Mouse (Mus musculus): Measurements from ENCODE around the gene Angptl7. TPM values are rescaled to one million over a fixed set of nuclear protein-coding genes. Genes with fewer than 3 reads are reported as not detected.

The Angptl7 gene
- polyA plus RNA-seq, 1 experiment from 2014 or later: 0.21 TPM

DNA sequence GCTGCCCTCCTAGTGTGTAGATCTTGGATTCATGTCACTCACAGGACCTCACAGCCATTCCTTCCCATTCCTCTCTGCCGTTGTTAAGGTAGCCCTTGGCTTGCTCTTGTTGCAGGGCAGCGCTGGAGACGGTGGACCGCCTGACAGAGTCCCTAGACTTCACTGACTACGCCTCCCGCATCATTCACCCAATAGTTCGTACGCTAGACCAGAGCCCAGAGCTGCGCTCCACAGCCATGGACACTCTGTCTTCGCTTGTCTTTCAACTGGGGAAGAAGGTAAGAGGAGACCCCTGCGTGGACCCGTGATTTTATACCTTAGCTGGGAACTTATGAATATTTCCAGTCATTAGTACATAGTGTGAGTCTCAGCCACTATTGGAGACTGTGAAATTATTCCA lies 15.7 kb downstream of the Angptl7 start:
- Histone ChIP-seq H3K4me3 (no peak overlapping the region), H3K9me3 (replicated peaks) (no peaks in the 10 kb centered on the region), H3K4me1 (no peaks in the 10 kb centered on the region), H3K36me3 (peaks cover 100% of the 10 kb centered on the region), H3K27ac (replicated peaks) (no peak overlapping the region), H3K27me3 (ENCODE audit: low read depth, poor library complexity, severe bottlenecking) (no peaks in the 10 kb centered on the region)
- DNase-seq (ENCODE audit: low spot score): no peak
- WGBS: 95% methylated on average over 12 of the region's 12 CpGs

DNA sequence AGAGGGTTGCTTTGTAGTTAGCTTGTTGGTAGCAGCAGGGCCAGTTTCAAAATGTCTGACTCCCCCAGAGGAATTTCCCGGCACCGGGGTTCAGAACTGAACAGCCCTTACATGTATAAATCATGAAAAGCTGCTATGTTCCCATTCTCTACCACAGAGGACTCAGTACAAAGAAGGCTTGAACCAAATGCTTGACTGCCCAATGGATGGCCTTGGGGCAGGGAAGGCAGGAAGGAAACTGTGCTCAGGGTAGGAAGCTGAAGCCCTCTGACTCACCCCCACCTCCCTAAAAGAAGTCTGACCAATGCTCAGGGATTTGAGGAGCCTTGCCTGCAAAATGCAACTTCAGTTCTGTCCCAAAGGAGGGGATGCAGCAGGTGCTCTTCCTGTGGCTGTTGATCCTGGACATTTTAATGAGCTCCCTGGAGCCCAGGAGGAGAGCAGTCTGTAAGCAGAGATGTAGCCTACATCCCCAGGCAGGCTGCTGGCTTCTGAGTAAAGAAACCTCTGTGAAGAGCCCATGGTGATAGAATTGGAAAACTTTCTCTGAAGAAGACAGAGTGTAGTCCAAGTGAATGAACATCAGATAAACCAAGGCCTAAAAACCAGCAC lies 18.6 kb downstream of the Angptl7 start:
- no peak overlapping the region for H3K4me3 ChIP-seq
- peaks cover 98% of the 10 kb centered on the region for H3K36me3 ChIP-seq
- H3K27me3 ChIP-seq (ENCODE audit: low read depth, poor library complexity, severe bottlenecking): no peaks in the 10 kb centered on the region
- H3K9me3 ChIP-seq (replicated peaks): no peaks in the 10 kb centered on the region
- 88% methylated on average over 2 of the region's 2 CpGs for WGBS
- H3K27ac ChIP-seq (replicated peaks): no peak overlapping the region
- DNase-seq (ENCODE audit: low spot score): no peak
- no peaks in the 10 kb centered on the region for H3K4me1 ChIP-seq

GRCm38 (mm10) chr4:148480245-148480644 lies 20.0 kb downstream of the Angptl7 start:
- 96% methylated on average over 2 of the region's 2 CpGs for WGBS
- H3K36me3 ChIP-seq: peaks cover 98% of the 10 kb centered on the region

GRCm38 (mm10) chr4:148473496-148473895 lies 26.8 kb downstream of the Angptl7 start:
- H3K27ac ChIP-seq (replicated peaks): no peak overlapping the region
- DNase-seq (ENCODE audit: low spot score): no peak
- H3K36me3 ChIP-seq: peaks cover 98% of the 10 kb centered on the region
- 95% methylated on average over 5 of the region's 5 CpGs for WGBS
- H3K9me3 ChIP-seq (replicated peaks): no peaks in the 10 kb centered on the region
- no peaks in the 10 kb centered on the region for H3K4me1 ChIP-seq
- no peaks in the 10 kb centered on the region for H3K27me3 ChIP-seq (ENCODE audit: low read depth, poor library complexity, severe bottlenecking)
- no peak overlapping the region for H3K4me3 ChIP-seq

More at GRCm38 (mm10) chr4:148480245-148480644, 20.0 kb downstream of the Angptl7 start:
- Histone ChIP-seq H3K4me1 (no peaks in the 10 kb centered on the region), H3K4me3 (no peak overlapping the region), H3K27me3 (ENCODE audit: low read depth, poor library complexity, severe bottlenecking) (no peaks in the 10 kb centered on the region), H3K27ac (replicated peaks) (no peak overlapping the region), H3K9me3 (replicated peaks) (no peaks in the 10 kb centered on the region)
- no peak for DNase-seq (ENCODE audit: low spot score)

GRCm38 (mm10) chr4:148472436-148473174 lies 27.7 kb downstream of the Angptl7 start:
- no peak for DNase-seq (ENCODE audit: low spot score)
- H3K27ac ChIP-seq (replicated peaks): no peak overlapping the region
- WGBS: 94% methylated on average over 8 of the region's 8 CpGs
- H3K9me3 ChIP-seq (replicated peaks): no peaks in the 10 kb centered on the region
- H3K36me3 ChIP-seq: peaks cover 100% of the 10 kb centered on the region
- H3K27me3 ChIP-seq (ENCODE audit: low read depth, poor library complexity, severe bottlenecking): no peaks in the 10 kb centered on the region
- H3K4me3 ChIP-seq: no peak overlapping the region
- H3K4me1 ChIP-seq: no peaks in the 10 kb centered on the region

DNA sequence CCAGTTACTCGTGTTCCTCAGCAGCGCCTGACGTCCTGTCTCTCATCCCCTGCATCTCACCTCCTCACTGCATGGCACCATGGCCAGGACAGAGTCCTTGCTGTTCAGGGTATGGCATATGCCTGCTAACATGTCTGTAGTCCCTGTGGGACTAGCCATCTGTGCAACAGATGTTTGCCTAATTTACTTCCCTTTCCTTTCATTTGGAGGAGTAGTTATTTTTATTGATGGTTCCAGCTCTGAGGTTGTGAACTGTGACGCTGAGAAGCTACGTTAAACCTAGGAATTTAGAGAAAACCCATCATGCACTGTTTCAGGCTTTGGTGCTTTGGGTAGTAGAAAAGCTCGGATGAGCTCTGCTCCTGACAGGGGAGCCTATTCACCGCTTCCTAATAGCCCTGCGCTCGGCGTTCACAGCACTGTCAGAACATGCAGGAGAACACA lies 28.9 kb downstream of the Angptl7 start:
- no peak for DNase-seq (ENCODE audit: low spot score)

DNA sequence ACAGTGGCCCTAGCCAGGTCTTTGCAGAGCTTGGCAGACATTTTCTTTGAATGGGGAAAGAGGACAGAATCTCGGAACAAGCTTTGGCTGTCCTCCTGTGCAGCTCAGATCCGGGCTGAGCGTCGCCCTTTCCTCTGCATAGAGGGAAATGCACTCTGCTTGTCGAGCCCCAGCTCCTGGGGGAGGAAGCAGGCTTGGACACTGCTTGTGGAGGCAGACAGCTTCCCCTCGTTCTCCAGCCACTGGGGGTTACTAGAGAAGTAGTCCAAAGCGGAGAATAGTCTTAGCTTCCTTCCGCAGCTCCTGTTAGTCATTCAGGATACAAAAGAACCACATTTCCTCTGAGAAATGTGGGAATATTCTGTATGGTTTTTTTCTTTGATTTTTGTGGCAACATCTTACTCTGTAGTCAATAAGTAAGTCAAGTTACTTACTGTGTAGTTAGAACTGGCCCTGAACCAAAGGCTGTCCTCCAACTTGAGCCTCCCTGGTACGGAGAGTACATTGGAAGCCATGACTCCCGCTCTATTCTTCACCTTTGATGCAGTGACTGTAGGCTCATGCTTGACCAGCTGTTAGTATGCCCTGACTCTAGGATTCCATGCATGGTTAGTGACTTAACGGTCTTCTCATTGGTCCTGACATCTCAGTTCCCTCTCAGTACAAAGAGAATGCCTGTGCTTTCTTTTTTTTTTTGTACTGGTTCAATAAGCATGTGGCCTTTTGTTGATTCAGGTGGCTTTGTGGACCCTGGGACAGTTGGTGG lies 30.6 kb downstream of the Angptl7 start:
- H3K4me3 ChIP-seq: no peak overlapping the region
- no peaks in the 10 kb centered on the region for H3K27me3 ChIP-seq (ENCODE audit: low read depth, poor library complexity, severe bottlenecking)
- DNase-seq (ENCODE audit: low spot score): no peak
- no peaks in the 10 kb centered on the region for H3K4me1 ChIP-seq
- H3K9me3 ChIP-seq (replicated peaks): no peaks in the 10 kb centered on the region
- peaks cover 100% of the 10 kb centered on the region for H3K36me3 ChIP-seq
- H3K27ac ChIP-seq (replicated peaks): no peak overlapping the region
- WGBS: 85% methylated on average over 11 of the region's 11 CpGs

More for the DNA sequence above, 28.9 kb downstream of the Angptl7 start:
- Histone ChIP-seq H3K27ac (replicated peaks) (no peak overlapping the region), H3K4me1 (no peaks in the 10 kb centered on the region), H3K36me3 (peaks cover 100% of the 10 kb centered on the region), H3K27me3 (ENCODE audit: low read depth, poor library complexity, severe bottlenecking) (no peaks in the 10 kb centered on the region), H3K4me3 (no peak overlapping the region), H3K9me3 (replicated peaks) (no peaks in the 10 kb centered on the region)
- whole genome bisulfite sequencing: 85% methylated on average over 10 of the region's 10 CpGs

DNA sequence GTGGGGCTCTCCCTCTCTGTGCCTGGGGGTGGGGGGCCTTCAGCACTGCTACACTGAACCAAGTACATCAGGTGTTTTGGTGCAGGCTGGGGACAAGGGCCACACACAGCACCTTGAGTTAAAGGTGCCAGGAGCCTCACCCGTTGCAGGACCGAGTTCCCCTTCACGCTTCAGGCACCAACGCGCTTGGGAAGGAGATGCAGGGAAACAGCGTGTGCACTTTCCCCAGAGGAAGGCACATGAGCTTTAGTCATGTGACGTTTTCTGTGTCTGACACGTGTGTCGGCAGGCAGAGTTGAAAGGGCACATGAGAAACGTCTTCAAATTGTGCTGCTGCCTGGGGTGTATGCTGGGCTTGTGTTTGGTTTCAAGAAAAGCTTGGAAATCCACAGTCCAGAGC lies 31.9 kb downstream of the Angptl7 start:
- no peaks in the 10 kb centered on the region for H3K9me3 ChIP-seq (replicated peaks)
- no peak overlapping the region for H3K27ac ChIP-seq (replicated peaks)
- H3K36me3 ChIP-seq: peaks cover 100% of the 10 kb centered on the region
- no peaks in the 10 kb centered on the region for H3K4me1 ChIP-seq
- WGBS: 94% methylated on average over 10 of the region's 10 CpGs
- H3K4me3 ChIP-seq: no peak overlapping the region
- DNase-seq (ENCODE audit: low spot score): no peak
- H3K27me3 ChIP-seq (ENCODE audit: low read depth, poor library complexity, severe bottlenecking): no peaks in the 10 kb centered on the region

DNA sequence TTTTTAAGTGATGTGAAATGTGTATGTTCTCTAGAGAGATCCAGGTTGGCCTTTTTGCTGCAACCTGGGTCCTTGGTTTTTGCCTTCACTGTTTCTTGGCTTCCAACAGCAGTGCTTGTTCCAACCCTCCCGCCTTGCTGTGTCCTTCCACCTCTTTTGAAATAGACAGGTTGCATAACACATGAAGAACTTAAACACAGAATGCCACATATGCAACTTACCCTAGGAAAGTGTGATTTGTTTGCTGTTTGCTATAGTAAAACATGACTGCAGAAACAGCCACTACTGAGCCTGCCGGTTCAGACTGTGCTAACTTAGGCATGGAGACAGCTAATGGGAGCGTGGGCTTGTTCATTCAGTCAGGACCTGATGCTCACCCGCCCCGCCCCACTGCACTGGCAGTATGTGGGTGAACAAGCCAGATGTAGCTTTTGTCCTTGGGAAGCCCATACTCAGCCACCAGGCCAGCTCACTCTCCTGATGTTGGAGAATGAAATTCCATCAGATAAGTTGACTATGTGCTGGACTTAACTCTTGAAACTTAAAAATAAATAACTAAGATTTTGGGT lies 33.7 kb downstream of the Angptl7 start:
- H3K4me3 ChIP-seq: no peak overlapping the region
- 93% methylated on average over 5 of the region's 5 CpGs for WGBS
- H3K9me3 ChIP-seq (replicated peaks): no peaks in the 10 kb centered on the region
- H3K4me1 ChIP-seq: no peaks in the 10 kb centered on the region
- H3K27ac ChIP-seq (replicated peaks): no peak overlapping the region
- peaks cover 100% of the 10 kb centered on the region for H3K36me3 ChIP-seq
- no peak for DNase-seq (ENCODE audit: low spot score)
- H3K27me3 ChIP-seq (ENCODE audit: low read depth, poor library complexity, severe bottlenecking): no peaks in the 10 kb centered on the region

DNA sequence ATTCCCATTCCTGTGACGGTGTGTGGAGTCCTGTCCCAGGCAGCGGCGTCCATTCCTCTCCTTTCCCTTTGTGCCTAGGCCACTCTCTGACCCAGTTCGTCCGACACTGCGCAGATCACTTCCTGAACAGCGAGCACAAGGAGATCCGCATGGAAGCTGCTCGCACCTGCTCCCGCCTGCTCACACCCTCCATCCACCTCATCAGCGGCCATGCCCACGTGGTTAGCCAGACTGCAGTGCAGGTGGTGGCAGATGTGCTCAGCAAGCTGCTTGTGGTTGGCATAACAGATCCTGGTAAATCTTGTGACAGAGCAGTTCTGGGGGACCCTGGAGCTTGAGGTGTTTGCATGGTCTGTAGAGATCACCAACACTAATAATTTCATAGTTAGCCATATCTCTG lies 35.4 kb downstream of the Angptl7 start:
- Histone ChIP-seq H3K9me3 (replicated peaks) (no peaks in the 10 kb centered on the region), H3K27me3 (ENCODE audit: low read depth, poor library complexity, severe bottlenecking) (no peaks in the 10 kb centered on the region), H3K27ac (replicated peaks) (no peak overlapping the region), H3K4me3 (no peak overlapping the region), H3K36me3 (peaks cover 100% of the 10 kb centered on the region), H3K4me1 (peaks cover 12% of the 10 kb centered on the region; the same call in 1 of the 2 replicates)
- WGBS: 96% methylated on average over 12 of the region's 12 CpGs
- DNase-seq (ENCODE audit: low spot score): no peak

GRCm38 (mm10) chr4:148464301-148464700 lies 36.0 kb downstream of the Angptl7 start:
- Histone ChIP-seq H3K4me3 (no peak overlapping the region), H3K27me3 (ENCODE audit: low read depth, poor library complexity, severe bottlenecking) (no peaks in the 10 kb centered on the region), H3K36me3 (peaks cover 100% of the 10 kb centered on the region), H3K27ac (replicated peaks) (no peak overlapping the region), H3K9me3 (replicated peaks) (no peaks in the 10 kb centered on the region), H3K4me1 (peaks cover 12% of the 10 kb centered on the region; the same call in 1 of the 2 replicates)
- no peak for DNase-seq (ENCODE audit: low spot score)
- 94% methylated on average over 12 of the region's 12 CpGs for WGBS

DNA sequence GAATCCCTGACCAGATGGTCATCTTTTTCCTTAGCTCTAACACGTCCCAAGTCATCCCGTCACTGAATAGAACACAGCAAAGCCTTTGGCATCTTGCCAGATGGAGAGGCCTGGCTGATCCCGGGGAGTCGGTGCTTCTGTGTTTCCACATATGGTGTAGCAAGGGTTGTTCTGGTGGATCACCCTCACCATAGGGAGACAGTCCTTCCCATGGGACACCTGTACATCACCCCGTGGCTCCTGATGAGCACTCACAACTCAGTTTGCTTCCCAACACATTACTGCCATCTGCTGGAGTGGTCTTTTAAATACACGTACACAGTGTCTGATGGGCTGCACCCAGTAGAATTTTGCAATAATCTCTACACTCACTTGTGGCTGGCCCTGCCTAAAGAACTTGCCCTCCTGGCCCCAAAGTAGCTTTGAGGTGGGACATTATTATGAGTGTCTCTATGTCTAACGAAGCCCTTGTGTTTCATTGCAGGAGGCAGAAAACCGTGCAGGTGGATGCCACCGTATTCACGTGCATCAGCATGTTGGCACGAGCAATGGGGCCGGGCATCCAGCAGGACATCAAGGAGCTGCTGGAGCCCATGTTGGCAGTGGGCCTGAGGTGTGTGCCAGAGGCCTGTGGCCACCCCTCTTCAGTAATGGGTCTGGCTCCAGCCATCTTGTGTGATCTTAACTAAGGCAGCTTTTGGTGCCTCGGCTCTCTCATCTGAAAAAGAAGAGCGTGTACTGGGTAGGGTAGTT lies 36.9 kb downstream of the Angptl7 start:
- no peak overlapping the region for H3K4me3 ChIP-seq
- H3K4me1 ChIP-seq: peaks cover 12% of the 10 kb centered on the region; the same call in 1 of the 2 replicates
- H3K9me3 ChIP-seq (replicated peaks): no peaks in the 10 kb centered on the region
- H3K36me3 ChIP-seq: peaks cover 100% of the 10 kb centered on the region
- WGBS: 89% methylated on average over 14 of the region's 14 CpGs
- H3K27me3 ChIP-seq (ENCODE audit: low read depth, poor library complexity, severe bottlenecking): no peaks in the 10 kb centered on the region
- no peak for DNase-seq (ENCODE audit: low spot score)
- no peak overlapping the region for H3K27ac ChIP-seq (replicated peaks)
